Mouse (Mus musculus) stomach, postnatal 0 days (tissue): ENCODE results near the gene Exoc5.

Experiments
- CTCF ChIP-seq: IDR thresholded peaks from 2 replicates; pipeline ENCODE4 v1.5.1; 2016; ENCODE audit warnings: antibody characterized with exemption, low read depth, mild to moderate bottlenecking, moderate library complexity
- EP300 ChIP-seq: optimal IDR thresholded peaks from 2 replicates; pipeline ENCODE3; 2016; ENCODE audit warnings: antibody characterized with exemption

- TF ChIP-seq CTCF (no peak), EP300 (no peak)
Measured at GRCm38 (mm10) chr14:49074361-49074760, 7.9 kb upstream of the Exoc5 start.
